Mouse (Mus musculus) liver, embryonic 14.5 days (tissue): ENCODE data around the gene 4930469K13Rik. TPM values are rescaled to one million over a fixed set of nuclear protein-coding genes. Genes with fewer than 3 reads are reported as not detected.

ENCODE experiments used
- ATAC-seq: fragments of 200-750 bp; cut with Nextera tagmentation; 2 replicates; pipeline ENCODE4 v1.8.0; 2017; ENCODE audit warnings: moderate number of reproducible peaks, mild to moderate bottlenecking, moderate library complexity; ENCODE audit not compliant: insufficient read depth
- DNase-seq, 3 experiments: peaks; one replicate each; pipeline ENCODE4 v3.0.0-alpha.2; 2012 to 2013; ENCODE audit warnings: low read depth in 3 of 3, low spot score in 3 of 3
- H3K27ac ChIP-seq: fragments of 300-500 bp; sonication (generic); 2 replicates; pipeline ENCODE4 v1.5.1; 2014; ENCODE audit warnings: moderate library complexity, mild to moderate bottlenecking, control low read depth, inconsistent platforms
- H3K27me3 ChIP-seq: fragments of 300-500 bp; sonication (generic); 2 replicates; pipeline ENCODE4 v1.6.1; 2014; ENCODE audit warnings: mild to moderate bottlenecking, low read length, moderate library complexity; ENCODE audit not compliant: control insufficient read depth, insufficient read depth
- H3K36me3 ChIP-seq: fragments of 300-500 bp; sonication (generic); replicated peaks from 2 replicates; pipeline ENCODE4 v1.6.1; 2014; ENCODE audit warnings: low read depth; ENCODE audit not compliant: control insufficient read depth, insufficient read depth
- H3K4me1 ChIP-seq, 2 experiments: fragments of 200-500 bp in 1 of 2; fragments of 300-500 bp in 1 of 2; sonication (generic) in 1 of 2; replicated peaks; 2 replicates each; pipeline ENCODE4 v1.6.1; 2012 to 2014; ENCODE audit warnings: antibody characterized with exemption in 1 of 2, inconsistent platforms in 1 of 2, low read length in 1 of 2; ENCODE audit not compliant: control insufficient read depth in 2 of 2, insufficient read depth in 2 of 2
- H3K4me2 ChIP-seq: fragments of 300-500 bp; sonication (generic); 2 replicates; pipeline ENCODE4 v1.6.1; 2014; ENCODE audit warnings: low read depth, mild to moderate bottlenecking, control low read depth, moderate library complexity
- H3K4me3 ChIP-seq, 2 experiments: fragments of 200-500 bp in 1 of 2; fragments of 300-500 bp in 1 of 2; sonication (generic) in 1 of 2; 2 replicates each; pipeline ENCODE4 v1.5.1; 2012 to 2014; ENCODE audit warnings: low read depth in 2 of 2, low read length in 2 of 2, mild to moderate bottlenecking in 2 of 2, control low read depth in 1 of 2, inconsistent platforms in 1 of 2, moderate library complexity in 1 of 2; ENCODE audit not compliant: insufficient read depth in 1 of 2
- H3K9ac ChIP-seq: fragments of 300-500 bp; sonication (generic); replicated peaks from 2 replicates; pipeline ENCODE4 v1.6.1; 2014; ENCODE audit warnings: mild to moderate bottlenecking, control low read depth, moderate library complexity
- H3K9me3 ChIP-seq: fragments of 300-500 bp; sonication (generic); 2 replicates; pipeline ENCODE4 v1.6.1; 2016; ENCODE audit warnings: low read length, mixed read lengths; ENCODE audit not compliant: control insufficient read depth
- CTCF ChIP-seq: IDR thresholded peaks from 2 replicates; pipeline ENCODE4 v1.5.1; 2016; ENCODE audit warnings: antibody characterized with exemption, low read depth, control low read depth
- EP300 ChIP-seq: IDR thresholded peaks from 2 replicates; pipeline ENCODE4 v1.6.1; 2016; ENCODE audit warnings: antibody characterized with exemption, low read depth
- WGBS: fragments of 180-500 bp; shearing (Covaris S2); extraction: QIAGEN DNeasy Blood & Tissue Kit; methylation state at CpG from one replicate; pipeline ENCODE4 v1.1.7; 2014; ENCODE audit not compliant: insufficient replicate concordance; 5-methylcytosine and 5-hydroxymethylcytosine counted together
- polyA plus RNA-seq, 2 experiments: library from polyadenylated mRNA; depleted of rRNA in 1 of 2; stranded (reverse) in 1 of 2; unstranded in 1 of 2; fragments of >200 nt; fragmentation: Nextera tagmentation in 1 of 2; extraction: Ambion mirVana in 1 of 2; gene quantifications; 2 replicates each; pipeline versions ENCODE4 v1.2.1 to v1.2.3; 2012 to 2014

4930469K13Rik gene
- polyA plus RNA-seq, 2 experiments, result not detected

- Histone ChIP-seq H3K9me3 (no peaks in the 10 kb centered on the region), H3K27ac (no peak overlapping the region), H3K4me2 (no peak overlapping the region), H3K36me3 (no peaks in the 10 kb centered on the region), H3K4me3 (no peak overlapping the region), H3K27me3 (no peaks in the 10 kb centered on the region), H3K4me1 (peaks cover 0 to 6% of the 10 kb centered on the region in 2 experiments; a peak in 2 of 4 replicates), H3K9ac (no peak overlapping the region)
- TF ChIP-seq CTCF (no peak), EP300 (no peak)
- ATAC-seq (no peak), DNase-seq (no peak)
- 44% methylated on average over 1 of the region's 1 CpGs for WGBS
Observed at GRCm38 (mm10) chr11:34042808-34043207, 55.5 kb downstream of the 4930469K13Rik start.

GRCm38 (mm10) chr11:34040061-34040460, 58.3 kb downstream of the 4930469K13Rik start:
- no peaks in the 10 kb centered on the region for H3K9me3 ChIP-seq
- no peak overlapping the region for H3K9ac ChIP-seq
- H3K27me3 ChIP-seq, result no peaks in the 10 kb centered on the region
- no peak overlapping the region for H3K27ac ChIP-seq
- no peaks in the 10 kb centered on the region for H3K4me1 ChIP-seq
- DNase-seq, result no peak
- no peaks in the 10 kb centered on the region for H3K36me3 ChIP-seq
- WGBS, result 69% methylated on average over 5 of the region's 5 CpGs
- no peak overlapping the region for H3K4me3 ChIP-seq
- no peak for ATAC-seq
- TF ChIP-seq CTCF (no peak), EP300 (no peak)
- H3K4me2 ChIP-seq, result no peak overlapping the region

DNA sequence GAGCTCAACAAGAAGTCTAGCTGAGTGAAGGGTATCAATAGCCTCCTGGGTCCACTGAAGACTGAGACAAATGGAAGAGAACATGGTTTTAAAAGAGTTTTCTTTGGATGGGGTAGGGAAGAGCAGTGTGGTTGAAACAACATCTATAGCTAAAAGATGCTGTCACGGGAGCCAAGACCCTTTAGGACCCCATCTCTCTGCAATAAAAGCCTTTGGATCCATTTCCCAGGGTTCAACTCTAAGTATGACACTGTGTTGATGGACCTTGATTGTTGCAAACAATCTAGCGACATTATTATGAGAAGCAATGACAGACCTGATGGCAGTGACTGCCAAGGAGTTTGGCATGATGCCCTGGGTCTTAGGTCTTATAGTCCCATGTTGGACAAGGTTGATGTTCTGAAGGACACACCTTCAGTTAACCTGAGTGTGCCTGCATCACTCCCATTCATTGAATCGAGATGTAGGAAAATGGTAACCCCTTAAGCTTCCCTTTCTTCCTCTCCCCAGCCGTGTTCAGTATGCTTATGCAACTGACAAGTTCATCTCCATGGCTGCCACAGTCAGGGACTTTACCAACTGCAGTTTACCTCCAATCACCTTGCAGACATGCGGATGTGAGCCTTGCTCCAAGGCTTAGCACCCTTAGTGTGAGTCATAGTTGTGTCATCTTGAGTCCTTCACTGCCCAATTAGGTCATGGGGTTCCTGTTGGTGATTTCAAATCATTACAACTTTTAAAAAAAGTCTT, 62.3 kb downstream of the 4930469K13Rik start:
- H3K36me3 ChIP-seq, result no peaks in the 10 kb centered on the region
- WGBS, result 57% methylated on average over 5 of the region's 5 CpGs
- H3K27ac ChIP-seq, result no peak overlapping the region
- H3K9ac ChIP-seq, result no peak overlapping the region
- TF ChIP-seq EP300 (no peak), CTCF (no peak)
- H3K4me2 ChIP-seq, result no peak overlapping the region
- no peak overlapping the region for H3K4me3 ChIP-seq
- no peak for ATAC-seq
- peaks cover 0 to 14% of the 10 kb centered on the region in 2 experiments; a peak in 3 of 4 replicates for H3K4me1 ChIP-seq
- no peaks in the 10 kb centered on the region for H3K9me3 ChIP-seq
- no peak for DNase-seq
- no peaks in the 10 kb centered on the region for H3K27me3 ChIP-seq

DNA sequence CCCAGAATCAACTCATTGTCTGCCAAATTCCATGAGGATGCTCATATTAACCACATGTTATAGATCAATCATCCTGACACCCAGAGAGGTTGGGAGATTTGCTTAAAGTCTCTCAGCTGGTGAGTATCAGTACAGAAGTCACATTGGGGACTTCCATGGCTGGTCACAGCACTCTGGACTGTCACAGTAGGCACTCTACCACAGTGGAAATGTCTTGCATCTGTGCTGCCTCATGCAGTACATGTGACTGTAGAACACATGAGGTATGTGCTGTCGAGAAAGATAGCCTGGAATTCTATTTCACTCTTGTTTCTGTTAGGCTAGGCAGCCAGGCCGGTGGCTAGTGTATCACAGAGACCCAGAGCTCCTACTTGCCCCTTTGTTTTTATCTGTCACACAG, 63.6 kb downstream of the 4930469K13Rik start:
- Histone ChIP-seq H3K4me2 (no peak overlapping the region), H3K9ac (no peak overlapping the region), H3K4me3 (no peak overlapping the region), H3K27ac (no peak overlapping the region), H3K9me3 (no peaks in the 10 kb centered on the region), H3K27me3 (no peaks in the 10 kb centered on the region), H3K36me3 (no peaks in the 10 kb centered on the region), H3K4me1 (peaks cover 0 to 17% of the 10 kb centered on the region in 2 experiments; a peak in 3 of 4 replicates)
- TF ChIP-seq CTCF (no peak), EP300 (no peak)
- 59% methylated on average over 2 of the region's 2 CpGs for WGBS
- DNase-seq (no peak), ATAC-seq (no peak)

- no peaks in the 10 kb centered on the region for H3K9me3 ChIP-seq
- H3K27ac ChIP-seq, result no peak overlapping the region
- 57% methylated on average over 5 of the region's 5 CpGs for WGBS
- H3K4me1 ChIP-seq, result peaks cover 0 to 17% of the 10 kb centered on the region in 2 experiments; a peak in 3 of 4 replicates
- TF ChIP-seq EP300 (no peak), CTCF (no peak)
- H3K4me3 ChIP-seq, result no peak overlapping the region
- ATAC-seq (no peak), DNase-seq (no peak)
- H3K9ac ChIP-seq, result no peak overlapping the region
- H3K36me3 ChIP-seq, result no peaks in the 10 kb centered on the region
- no peak overlapping the region for H3K4me2 ChIP-seq
- H3K27me3 ChIP-seq, result no peaks in the 10 kb centered on the region
Observed at GRCm38 (mm10) chr11:34034008-34034505, 64.3 kb downstream of the 4930469K13Rik start.
